Mouse (Mus musculus) left cerebral cortex, adult 8-10 months (tissue): ENCODE measurements at regions not wholly inside any gene's neighbourhood (a gene's known extent, or its start where the extent isn't known, plus 50 kb on each side); places are given as distances from the start of the nearest gene placed in this dataset.

Experiments
- DNase-seq, 2 experiments: peaks; one replicate each; pipeline ENCODE4 v3.0.0; 2022; ENCODE audit warnings: low spot score in 2 of 2

DNA sequence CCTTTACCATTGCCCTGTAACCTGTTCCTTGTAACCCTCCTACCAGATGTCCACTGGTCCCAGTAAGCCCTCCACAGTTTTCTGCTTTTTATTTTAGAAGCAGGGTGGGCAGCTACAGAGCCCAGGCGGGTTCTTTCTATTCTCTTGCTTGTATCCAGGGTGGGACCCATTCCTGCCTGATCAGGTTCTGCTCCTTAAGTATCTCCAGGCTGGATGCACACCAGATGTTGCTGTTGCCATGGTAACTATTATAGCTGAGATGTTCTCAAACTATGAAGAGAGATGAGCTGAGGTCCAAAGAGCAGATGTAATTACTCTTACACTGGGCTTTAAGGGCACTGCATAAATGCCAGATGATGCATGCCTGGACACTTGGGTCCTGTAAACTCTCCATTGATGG is 335.3 kb upstream of the Kazn start:
- no peak for DNase-seq

DNA sequence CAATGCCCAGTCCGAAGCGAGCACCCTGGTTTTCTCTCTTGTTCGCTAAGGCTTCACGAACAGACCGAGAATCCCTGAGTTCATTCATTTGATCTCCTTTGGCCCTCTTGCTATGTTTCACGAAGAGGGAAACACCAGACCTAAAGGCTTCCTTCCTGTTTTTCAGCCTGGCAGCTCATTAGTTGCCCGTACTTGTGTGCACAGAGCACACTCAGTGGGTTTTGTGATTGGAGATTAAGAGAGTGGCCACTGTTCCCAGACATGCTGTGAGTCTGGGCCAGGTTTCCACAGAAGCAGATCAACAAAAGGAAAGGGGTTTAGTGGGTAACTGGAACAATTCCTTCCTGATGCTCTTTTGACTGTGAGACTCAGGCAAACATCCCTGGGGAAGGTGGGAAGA is 331.5 kb upstream of the Kazn start:
- DNase-seq, result no peak

DNA sequence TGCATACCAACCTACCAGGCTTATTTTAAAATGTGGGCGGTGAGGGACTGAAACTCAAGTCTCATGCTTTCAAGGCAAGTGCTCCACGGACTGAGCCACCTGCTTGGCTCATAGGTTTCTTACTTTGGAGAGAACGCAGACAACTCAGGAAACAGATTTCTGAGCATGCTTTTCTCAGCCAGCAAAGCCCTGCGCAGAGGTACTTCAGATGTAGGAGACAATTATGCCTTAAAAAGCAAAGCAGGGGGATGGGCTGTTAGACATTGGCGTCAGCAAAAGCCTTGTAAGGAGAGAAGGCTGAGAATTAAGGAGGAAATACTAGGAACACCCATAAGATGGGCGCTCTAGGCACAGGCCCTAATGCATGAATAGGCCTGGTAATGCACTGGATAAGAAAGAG is 329.4 kb upstream of the Kazn start:
- peak in 1 of 2 experiments; percentile 20 for DNase-seq

DNA sequence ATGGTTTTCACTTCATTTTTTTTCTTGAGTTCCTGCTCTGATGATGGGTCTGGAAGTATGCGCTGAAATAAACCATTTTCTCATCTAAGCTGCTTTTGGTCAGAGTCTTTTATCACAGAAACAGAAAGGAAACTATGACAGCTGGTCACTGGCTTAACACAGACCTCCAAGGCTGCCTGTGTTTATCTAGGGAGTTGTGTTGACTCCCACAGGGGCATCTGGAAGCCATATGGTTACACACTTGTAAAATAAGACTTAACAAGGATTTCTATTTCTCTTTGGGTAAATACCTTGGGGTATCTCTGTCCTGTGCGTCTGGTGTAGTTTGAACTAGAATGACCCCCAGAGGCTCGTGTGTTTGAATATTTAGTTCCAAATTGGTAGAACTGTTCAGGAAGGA is 315.5 kb upstream of the Kazn start:
- peak in 1 of 2 experiments; percentile 20 for DNase-seq

DNA sequence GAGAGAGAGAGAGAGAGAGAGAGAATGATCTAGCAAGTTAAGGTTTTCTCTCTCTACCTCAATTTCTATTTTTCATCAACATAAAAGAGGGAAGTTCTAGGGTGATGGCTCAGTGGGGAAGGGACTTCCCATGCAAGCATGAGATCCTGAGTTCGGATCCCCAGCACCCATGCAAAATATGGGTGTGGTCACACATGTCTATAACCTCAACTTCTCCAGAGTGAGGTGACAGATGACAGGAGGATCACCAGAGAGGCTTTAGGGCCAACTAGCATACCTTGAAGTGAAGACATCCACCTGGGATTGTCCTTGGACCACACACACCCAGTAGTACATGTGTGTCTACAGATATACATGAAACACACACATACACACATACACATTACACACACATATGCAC is 306.7 kb upstream of the Kazn start:
- no peak for DNase-seq

DNA sequence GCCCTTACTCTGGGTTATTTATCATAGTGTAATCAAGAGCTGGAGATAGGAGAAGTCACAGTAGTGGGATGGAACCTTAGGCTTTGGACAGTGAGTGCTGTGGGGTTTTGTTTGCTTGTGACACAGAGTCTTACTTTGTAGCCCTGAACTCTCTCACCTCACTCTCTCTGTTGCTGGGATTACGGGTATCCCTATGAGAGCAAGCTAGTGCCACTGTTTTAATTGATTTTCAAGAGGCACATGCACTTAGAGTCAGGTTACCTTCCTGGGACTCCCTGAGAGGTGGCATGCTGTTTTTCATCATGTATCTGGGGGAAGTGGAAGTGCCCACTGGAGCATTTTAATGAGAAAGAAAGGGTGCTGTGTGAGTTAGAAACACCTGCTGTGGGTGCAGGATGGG is 306.0 kb upstream of the Kazn start:
- DNase-seq, result no peak

DNA sequence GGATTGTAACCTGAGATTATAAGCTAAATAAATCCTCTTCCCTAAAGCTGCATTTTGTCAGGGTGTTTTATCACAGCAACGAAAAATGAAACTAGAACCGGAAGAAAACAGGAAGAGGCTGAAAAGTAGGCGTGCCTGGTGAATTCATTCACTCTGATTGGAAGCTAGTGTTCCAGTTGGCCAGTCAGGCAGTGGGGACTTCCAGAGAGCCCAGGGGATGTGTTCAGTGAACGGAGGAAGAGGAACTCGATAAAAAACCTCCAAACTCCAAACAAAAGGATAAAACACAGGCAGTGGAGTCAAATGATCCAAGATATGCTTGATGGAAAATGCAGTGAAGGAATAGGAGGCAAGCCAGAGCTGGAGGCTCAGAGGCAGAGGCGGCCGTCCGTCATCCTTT is 305.5 kb upstream of the Kazn start:
- DNase-seq, result no peak

DNA sequence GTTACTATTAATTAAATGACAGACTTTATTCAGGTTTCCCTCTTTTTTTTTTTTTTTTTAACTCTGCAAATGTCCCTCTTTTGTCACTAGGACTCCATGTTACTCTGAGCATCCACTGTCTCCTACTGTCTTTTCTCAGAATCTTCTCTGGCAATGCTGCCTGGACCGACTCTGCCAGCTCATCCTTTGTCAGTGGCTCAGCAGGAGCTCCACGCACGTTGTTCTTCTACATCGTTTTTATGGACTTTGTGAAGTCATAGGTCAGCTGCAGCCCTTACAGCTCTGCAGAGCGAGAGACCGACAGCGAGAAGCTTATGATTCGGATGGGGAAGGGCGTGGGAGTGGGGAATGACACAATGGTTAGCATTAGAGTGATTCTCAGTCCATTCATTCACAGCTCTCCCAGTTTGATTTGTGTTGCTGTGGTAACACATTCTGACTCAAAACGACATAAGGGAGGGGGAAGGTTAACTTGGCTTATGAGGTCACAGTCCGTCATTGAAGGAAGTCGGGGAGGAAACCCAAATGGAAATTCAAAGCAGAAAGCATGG is 300.1 kb upstream of the Kazn start:
- DNase-seq, result no peak

DNA sequence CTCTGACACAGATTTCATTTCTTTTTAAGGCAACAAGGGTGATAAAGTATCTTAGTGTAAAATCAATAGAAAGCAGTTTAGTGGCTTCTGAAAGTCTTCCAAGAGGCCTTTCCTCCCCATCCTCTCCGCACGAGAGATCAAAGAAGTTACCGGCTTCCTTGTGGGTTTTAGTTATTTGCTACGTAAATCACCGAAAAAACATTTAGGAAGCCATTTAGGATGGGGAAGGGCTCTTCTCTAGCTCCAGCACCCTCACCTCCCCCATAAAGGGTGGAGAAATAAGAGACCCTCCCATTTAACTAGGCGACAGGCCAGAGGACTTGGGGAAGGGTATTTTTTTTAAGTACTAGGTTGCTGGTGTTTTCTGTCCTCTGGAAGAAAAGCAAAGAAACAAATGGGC is 287.9 kb upstream of the Kazn start:
- DNase-seq, result no peak

DNA sequence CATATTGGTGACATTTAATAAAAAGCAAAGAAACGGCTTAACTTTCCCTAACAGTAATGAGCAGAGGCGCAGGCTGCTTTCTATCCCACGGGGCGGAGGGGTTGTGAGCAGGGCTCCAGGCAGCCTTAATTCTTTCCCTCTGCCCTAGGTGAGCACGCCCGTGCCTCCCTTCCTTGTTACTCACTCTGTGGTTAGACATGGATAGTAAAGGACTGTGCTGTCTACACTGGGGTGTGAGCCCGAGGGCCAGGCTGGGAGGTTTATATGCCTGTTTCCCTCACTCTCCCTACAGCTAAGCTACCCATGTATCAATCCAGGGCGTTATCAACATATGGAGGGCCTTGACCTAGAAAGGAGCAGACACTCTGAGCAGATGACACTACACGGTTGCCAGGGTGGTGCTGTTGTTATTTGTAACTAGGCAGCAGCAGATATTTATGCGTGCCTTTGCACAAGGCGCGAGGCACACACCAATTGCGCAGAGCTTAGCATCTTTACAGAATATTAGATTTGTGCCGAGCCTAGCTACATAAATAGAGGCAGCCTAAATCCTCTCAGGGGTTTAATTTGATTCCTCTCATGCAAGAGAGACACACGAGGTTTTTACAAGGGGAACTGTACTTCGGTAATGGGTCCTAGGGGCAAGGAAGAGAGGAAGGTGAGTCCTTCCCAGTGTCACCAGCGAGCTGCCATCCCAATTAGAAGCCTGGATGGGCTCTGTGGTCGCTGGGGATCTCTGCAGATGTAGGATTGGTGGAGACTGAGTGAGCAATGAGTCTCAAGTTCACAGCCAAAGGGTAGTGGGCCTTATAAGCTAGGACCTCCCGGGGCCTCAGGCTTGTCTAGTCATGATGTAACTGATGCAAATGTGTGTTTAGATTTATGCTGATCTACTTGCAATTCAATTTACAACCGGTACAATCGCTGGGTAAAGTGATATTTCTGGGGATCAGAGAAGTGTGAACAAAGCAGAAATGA is 278.6 kb upstream of the Kazn start:
- DNase-seq, result no peak

DNA sequence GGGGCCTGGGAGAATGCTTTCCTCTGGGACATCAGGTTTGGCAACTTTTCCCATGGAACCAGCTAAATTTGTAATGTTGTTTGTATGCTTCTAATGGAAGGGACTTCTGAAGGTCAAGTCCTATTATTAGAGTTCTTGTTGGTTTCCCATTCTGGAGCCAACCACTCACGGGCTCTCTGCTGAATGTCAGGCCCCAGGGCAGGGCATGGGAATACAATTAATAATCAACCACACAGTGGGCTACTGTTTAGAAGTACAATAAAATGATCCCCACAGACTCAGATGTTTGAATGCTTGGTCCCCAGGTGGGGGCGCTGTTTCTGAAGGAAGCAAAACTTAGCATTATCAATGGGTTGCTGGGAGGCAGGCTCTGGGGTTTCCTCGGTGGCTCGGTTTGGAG is 275.6 kb upstream of the Kazn start:
- DNase-seq, result no peak

DNA sequence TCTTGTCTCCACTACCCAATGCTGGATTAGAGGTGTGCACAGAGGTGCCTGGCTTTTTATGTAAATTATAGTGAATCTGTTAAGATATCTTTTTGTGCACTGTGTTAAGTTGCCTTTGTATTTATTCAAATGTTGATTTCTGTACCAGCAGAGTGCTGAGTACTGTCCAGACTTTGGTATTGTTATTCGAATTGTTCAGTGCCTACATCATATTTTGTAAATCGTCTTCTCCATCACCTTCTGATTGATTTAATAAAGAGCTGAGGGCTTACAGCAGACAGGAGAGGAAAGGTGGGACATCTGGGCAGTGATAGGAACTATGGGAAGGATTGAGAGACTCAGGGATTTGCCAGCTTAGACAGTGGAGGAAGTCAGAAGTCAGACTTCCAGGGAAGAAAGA is 270.2 kb upstream of the Kazn start:
- no peak for DNase-seq

DNA sequence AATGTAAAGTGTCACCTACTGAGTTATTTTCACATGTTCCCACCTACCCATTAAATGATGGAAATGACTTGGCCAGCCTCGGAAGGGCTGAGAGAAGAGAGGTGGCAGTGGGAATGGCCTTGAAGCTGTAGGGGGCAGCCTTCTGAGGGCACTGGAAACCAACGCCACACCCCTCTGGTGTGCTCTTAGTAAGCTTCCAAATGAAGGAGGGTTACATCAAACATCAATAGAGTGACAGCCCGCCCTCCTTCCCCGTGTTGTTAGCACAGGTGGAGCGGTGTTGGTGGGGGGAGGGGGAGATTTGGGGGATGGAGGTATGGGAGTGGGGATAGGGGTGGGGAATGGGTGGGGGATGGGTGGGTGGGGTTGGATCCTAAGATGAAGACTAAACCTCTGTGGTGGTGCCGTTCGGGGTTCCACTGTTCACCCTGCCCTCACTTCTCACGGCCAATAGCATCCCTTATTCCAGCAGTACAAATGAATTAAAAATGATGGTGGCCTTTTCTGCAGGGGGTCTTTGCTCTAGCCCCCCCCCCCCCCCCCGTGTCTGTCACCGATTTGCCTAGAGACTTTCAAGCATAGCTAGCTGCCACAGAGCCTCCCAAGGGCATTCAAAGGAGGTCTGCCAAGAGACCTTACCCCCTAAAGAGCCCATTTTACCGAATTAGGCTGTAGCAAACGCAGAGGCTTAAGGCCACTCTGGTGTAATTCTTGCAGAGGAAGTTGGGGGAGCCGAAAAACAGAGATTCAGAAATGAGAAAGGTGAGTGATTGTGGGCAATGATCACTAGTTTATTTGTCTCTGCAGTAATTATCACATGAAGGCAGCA is 267.4 kb upstream of the Kazn start:
- DNase-seq, result no peak

DNA sequence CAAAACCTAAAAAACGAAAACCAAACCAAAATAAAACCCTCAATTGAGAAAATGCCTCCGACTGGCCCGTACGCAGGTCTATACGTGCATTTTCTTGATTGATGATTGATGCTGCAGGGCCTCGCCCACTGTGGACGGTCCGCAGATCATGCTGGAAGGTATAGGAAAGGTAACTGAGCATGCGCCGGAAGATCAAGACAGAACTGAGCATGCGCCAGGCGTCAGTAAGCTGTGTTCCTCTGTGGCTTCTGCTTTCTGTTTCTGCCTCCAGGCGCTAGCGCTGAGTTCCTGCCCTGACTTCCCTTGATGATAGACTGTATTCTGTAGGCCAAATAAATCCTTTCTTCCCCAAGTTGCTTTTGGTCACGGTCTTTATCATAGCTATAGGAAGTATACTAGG is 264.6 kb upstream of the Kazn start:
- no peak for DNase-seq

DNA sequence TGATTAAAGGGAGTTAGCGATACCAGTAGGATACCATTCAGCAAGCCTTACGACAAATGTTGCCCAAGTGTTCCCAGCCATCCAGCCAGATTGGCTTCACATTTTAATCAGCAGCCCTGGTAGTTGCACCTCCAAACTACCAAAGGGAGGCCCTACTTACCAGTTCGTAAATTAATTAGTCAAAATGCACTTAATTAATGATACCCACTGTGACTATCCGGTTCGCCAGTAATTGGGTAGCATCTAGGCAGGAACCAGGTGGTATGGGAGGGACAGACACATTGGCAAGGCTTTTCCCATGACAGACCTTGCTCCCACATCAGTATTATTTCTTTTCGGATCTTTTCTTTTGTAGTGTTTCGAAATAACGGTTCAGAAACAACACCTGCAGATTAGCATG is 262.0 kb upstream of the Kazn start:
- no peak for DNase-seq

DNA sequence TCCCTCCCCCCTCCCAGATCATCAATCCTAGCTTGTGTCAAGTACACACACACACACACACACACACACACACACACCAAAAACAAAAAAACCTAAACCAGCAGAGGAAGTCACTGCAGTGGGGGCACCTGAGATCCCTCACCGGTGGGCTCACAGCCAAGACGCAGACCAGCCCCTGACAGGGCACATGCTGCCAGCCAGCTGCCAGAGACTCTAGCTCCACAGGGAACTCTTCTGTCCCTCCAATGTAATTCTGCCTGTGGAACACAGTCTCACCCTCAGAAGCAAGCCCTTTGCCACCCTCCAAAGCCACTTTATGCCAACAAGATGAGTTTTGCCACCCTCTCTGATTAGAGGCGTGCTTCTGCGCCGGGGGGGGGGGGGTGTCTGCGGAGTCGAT is 261.3 kb upstream of the Kazn start:
- no peak for DNase-seq

DNA sequence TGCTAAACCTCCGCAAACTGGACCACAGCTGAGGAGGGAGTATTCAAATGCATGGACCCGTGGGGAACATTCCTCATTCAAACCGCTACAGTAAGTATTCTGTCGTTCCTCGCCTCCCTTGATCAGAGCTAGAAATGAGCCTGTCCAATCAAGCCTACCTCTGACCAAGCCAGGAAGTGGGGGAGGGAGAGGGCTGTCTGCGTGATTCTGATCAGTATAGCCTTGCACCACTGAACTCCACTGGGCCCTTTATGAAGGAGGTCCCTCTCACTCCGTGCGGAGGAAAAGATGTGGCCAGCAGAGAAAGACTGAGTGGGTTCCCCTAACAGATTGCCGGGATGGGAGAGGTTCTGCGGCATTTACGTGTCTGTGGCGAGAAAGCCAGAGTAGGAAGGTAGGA is 257.4 kb upstream of the Kazn start:
- no peak for DNase-seq

DNA sequence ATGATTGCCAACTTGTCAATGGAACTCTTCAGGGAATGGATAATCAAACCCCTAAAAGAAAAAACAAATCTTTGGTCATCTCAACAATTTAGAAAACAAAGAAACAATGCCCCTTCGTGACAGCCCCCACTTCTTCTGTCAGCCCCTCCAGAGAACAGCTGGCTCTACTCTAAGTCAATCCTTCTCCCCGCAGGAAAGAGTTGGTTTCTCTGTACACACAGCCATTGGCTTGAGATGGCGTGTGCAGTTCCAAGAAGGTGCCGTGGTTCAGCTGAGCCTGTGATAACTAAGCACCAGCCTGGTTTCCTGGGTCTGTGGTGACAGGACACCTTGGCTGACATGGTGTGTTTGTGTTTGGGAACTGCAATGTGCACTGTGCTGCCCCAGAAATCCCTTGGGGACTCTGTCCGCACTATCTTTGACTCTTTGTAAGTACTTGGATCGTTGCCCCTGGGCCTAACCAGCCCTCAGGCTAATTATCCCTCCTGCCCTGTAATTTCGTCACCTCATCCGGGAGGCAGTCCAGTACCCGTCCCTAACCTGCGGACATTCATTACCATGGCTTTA is 253.8 kb upstream of the Kazn start:
- DNase-seq, result no peak

DNA sequence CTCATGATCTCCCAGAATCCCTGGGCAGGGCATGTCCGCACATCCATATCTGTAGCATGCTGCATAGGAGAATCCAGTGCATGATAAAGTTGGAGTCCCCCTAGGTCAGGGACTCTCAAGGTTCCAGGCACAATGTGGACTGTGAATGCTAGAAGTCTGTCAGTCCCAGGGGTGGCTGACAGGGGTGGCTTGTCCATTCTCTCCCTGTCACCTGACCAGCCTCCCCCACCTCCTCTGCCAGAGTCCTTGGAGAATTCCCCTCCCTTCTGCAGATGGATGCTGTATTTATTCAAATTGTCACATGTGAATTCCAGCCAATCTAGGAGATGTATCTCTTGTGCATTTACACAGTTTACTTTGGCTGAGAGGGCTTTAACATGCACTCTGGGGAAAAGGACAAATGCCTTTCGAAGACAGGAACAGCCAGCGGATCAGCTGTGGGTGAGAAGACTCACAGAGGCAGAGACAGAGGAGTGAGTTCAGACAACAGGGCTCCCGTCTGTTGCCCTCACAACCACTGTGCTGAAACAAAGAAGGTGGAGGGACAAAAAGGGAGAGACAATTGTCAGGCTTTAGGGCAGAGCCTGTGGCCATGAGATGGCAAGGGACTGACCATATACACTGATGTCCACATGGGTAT is 246.7 kb upstream of the Kazn start:
- no peak for DNase-seq

DNA sequence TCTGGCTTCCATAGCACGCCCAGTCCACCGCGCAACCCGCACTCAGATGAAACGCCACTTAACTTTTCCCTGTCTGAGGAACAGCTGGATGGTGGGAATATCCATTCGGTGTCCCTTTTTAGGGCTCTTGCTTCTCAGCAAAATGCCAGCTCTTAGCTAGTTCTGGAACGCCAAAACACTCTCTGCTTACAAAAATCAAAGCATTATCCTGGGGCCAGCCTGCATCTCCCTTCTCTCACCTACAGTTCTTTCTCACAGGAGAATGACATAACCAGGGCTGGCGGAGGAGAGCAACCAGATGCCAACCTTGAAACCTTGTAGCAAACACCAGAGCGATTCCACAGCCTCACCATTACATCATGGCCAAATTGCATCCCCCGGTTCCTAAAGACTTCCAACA is 236.4 kb upstream of the Kazn start:
- DNase-seq, result no peak

DNA sequence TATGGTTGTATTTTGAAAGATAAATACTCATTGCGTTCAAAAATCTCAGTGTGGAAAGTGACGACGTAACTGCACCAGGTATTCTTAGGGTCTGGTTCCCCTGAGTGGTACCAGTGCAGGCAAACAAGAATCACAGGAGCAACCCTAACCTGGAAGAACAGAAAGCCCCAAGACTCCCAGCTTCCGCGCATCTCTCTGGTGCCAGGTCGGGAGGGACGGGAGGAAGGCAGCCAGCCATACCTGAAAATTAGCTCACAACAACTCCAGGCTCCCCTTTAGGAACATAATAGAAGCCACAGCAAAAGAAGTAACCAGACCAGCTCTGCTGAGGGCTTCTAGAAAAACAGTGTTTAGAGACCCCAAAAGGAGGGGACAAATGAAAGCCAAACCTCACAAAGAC is 235.4 kb upstream of the Kazn start:
- no peak for DNase-seq

DNA sequence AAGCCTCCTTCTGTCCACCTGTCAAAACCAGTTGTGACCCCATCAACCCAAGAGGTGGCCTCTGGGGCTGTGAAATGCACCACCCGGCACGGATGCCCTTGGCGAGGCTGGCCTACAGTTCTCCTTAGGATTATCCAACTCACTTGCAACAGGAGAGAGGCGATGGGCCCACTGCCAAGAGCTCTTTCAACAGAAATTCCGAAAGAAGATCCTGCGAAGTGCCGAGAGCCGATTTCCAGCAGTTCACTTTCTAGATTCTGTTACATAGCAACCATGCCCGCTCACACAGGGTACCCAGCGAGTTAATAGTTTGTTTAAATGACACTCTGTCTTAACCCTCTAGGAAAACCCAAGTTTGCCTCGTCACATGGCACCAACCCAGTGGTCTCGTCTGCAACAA is 234.8 kb upstream of the Kazn start:
- DNase-seq, result peak; percentile 42 to 57
